Mouse (Mus musculus) 3134 (cell line): ENCODE measurements at regions not wholly inside any gene's neighbourhood (a gene's known extent, or its start where the extent isn't known, plus 50 kb on each side); places are given as distances from the start of the nearest gene placed in this dataset.

Experiments
- DNase-seq: peaks from one replicate; pipeline ENCODE4 v3.0.0-alpha.2; 2011; ENCODE audit warnings: low spot score; ENCODE audit not compliant: insufficient read length; ENCODE audit errors: extremely low read depth

- DNase-seq: no peak
These were observed 66.0 kb downstream of the Amer2 start for GRCm38 (mm10) chr14:60439106-60439505.

DNA sequence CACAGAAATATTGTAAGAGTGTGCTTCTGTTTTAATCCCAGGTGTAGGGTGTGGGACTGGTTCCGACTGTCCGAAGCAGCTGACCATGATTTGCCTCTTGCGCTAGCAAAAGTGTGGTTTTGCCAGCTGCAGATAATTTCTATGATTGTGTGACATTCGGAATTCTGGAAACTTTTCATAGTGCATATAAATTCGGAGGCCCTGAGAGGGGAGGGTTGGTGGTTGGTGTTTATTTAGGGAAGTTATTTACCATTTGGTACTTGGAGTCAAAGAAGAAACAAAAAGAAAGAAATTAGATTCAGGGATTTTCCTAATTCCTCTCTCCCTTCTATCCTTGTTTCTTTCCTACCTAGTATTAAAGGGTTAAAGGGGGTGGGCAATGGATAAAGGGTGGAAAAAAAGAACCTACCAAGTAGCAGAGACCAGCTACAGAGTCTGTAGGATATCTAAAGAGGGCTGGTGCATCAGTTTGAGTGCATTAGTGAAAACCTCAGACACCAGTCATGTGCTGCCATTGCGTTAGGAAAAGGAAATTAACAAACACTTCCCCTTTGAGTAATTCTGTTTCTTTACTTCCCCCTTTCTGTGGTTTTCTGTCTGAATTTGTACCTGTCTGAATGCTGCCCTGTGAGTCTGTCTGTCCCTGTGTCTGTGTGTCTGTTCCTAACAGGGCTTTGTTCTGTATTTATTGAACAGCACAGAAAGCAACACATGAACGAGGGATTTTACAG lies 70.9 kb downstream of the Amer2 start:
- no peak for DNase-seq

- no peak for DNase-seq
These were observed 71.5 kb downstream of the Amer2 start for GRCm38 (mm10) chr14:60444552-60444937.

DNA sequence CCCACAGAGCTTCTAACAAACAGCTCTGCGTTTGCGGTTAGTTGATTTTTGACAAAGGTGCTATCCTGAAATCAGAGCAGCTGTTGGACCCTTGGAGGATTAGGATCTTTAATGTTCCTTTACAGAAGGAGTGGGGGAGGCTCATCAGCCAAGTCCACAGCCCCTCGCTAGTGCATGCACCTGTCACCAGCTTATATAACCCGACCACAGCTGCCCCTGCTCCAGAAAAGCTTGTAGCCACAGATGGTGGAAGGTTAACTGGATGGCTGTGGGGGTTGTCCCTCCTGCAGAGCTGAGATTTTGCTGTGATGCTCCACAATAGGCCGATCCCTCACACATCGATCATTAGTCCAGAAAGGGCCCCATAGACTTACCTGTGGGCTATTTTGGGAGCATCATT lies 73.0 kb downstream of the Amer2 start:
- DNase-seq: no peak

GRCm38 (mm10) chr14:60451216-60451615 lies 78.2 kb downstream of the Amer2 start:
- no peak for DNase-seq

DNA sequence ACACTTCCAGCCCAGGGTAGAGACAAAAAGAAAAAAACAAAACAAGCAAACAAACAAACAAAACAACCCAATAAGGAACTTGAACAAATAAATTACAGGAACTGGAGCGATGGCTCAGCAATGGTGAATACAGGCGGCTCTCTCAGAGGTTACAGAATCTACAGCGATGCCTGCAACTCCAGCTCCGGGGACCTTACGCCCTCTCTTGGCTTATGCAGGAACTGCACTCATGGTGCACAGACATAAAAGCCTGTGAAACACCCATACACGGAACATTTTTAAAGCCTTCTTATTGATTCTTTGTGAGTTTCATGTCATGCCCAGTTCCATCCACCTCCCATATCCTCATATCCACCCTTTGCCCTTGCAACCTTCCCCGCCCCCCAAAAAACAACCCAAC lies 78.6 kb downstream of the Amer2 start:
- DNase-seq: no peak

DNA sequence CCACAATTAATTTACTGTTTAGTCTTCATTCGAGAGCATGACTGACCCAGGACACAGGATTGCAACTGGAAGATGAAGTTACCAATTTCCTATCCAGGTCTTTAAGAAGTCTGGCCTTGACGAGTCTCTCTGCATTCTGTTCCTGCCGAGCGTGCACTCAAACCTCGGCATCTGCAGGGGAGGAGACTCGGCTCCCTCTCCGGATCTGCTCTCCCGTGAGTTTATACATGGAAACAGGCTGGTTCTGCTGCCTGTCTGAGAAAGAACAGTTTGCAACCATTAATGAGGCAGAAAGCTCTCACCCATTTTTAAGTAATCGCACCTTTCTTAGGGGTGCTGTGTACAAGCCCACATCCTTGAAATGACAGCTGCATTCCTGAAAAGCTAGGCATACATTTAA lies 83.7 kb downstream of the Amer2 start:
- no peak for DNase-seq

- DNase-seq: peak; percentile 4
These were observed 112.2 kb downstream of the Amer2 start for GRCm38 (mm10) chr14:60484996-60485888.

GRCm38 (mm10) chr14:60485889-60486274 lies 112.8 kb downstream of the Amer2 start:
- DNase-seq: no peak

DNA sequence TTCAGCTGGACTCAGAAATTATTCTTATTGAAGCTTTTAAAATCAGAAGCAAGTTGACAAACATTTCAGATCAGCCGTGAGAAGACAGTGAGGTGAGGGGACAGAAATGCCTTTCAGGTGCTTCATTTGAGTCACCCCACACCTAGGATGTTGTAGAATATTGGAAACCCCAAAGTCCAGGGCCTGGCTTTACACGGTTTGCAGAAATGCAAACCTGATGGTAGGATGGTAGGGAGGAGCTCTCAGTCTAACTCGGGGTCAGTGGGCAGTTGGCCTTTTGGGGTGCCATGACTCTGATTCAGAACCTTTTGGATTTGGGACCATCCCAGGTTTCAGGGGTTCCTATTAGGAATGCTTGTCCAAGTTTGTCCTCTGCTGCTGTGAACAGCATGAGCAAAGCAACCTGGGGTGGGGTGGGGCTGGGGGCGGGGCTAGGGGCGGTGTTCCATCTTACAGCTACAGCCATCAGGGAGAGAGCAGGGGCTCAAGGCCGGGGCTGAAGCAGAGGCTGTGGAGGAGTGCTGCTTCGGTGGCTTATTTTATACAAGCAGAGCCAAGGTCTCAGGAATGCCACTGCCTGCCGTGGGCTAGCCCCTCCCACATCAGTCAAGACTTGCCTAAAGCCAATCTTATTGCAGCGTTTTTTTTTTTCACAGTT lies 113.3 kb downstream of the Amer2 start:
- no peak for DNase-seq

DNA sequence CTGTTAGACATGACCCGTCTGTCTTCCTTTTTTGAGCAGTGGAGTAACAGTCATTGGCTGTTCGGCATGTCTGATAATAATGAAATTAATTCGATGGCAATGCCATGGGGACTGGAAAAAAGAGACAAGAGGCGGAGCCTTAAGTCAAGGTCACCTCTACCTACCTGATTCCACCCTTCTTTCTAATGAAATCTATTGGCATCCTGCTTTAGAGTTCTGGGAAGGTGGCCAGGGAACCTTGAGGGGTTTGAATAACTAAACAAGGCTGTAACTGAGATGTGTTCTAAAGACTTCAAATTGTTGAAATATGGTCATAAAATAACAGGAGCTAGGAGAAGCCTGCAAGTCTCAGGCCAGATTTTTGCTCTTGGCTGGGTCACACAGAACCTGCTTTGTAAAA lies 116.1 kb downstream of the Amer2 start:
- no peak for DNase-seq

- no peak for DNase-seq
These were observed 117.8 kb downstream of the Amer2 start for GRCm38 (mm10) chr14:60490886-60491285.

GRCm38 (mm10) chr14:60495441-60495840 lies 122.4 kb downstream of the Amer2 start:
- DNase-seq: no peak

DNA sequence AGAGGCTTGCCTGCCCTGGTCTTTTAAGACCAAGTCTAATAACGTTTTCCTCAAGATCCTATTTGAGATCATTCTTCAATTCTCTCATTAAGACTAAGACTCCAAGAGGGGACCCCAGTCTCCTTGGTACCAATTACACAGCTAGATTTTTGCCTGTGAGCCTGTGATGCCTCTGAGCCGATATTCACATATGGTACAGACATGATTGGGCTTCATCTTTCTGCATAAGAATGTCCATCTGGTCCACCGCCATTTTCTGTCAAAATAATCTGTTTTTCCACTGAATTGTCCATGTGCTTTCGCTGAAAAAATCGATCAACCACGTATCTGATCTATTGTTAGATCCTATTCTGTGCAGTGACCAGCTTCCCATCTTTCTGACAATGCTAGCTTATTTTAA lies 129.5 kb downstream of the Amer2 start:
- DNase-seq: no peak

DNA sequence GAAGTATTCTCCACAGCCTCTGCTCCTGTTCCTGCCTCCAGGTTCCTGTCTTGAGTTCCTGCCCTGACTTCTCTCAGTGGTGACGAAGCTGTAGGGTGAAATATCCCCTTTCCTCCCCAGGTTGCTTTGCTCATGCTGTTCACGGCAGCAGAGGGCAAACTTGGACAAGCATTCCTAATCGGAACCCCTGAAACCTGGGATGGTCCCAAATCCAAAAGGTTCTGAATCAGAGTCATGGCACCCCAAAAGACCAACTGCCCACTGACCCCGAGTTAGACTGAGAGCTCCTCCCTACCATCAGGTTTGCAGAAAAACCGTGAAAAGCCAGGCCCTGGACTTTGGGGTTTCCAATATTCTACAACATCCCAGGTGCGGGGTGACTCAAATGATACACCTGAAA lies 128.7 kb upstream of the Spata13 start:
- DNase-seq: no peak

DNA sequence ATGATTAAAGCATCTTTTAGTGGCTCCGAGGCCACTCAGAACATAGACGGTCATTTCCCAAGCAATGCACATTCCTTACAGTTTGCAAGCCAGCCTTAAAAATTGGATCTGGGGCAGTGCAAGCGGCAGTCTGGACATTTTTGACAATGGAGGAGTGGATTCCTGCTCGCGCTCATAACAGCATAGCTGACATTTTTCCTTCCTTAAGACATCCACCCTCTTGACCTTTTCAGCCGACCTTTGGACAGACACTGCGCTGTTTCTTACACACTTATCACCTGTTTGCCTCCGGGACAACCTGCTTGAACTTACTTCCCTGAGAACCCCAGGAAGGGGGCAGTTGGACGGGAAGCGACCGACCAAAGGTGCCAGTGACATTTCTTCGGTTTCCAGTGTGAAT lies 127.5 kb upstream of the Spata13 start:
- DNase-seq: no peak

DNA sequence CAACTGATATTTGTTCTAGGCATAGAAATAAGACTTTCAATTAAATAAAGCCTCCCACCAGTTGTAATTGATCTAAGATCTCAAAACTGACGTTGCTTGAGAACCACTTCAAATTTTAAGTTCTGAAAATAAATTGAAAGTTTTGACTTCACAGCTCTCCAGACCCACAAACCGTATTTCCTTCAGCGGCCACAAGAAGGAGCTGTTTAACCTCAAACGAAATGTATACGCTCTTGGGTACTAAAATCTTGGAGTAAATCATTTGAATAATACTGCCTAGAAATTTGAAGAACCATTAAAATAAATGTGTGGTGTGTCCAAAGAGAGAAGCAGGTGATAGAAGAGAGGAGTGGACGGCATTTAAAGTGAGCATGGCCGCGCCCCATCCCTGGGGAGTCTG lies 120.2 kb upstream of the Spata13 start:
- DNase-seq: no peak

- DNase-seq: no peak
These were observed 118.6 kb upstream of the Spata13 start for GRCm38 (mm10) chr14:60515094-60515786.

GRCm38 (mm10) chr14:60517891-60518290 lies 115.9 kb upstream of the Spata13 start:
- no peak for DNase-seq

GRCm38 (mm10) chr14:60523010-60523409 lies 110.8 kb upstream of the Spata13 start:
- no peak for DNase-seq

DNA sequence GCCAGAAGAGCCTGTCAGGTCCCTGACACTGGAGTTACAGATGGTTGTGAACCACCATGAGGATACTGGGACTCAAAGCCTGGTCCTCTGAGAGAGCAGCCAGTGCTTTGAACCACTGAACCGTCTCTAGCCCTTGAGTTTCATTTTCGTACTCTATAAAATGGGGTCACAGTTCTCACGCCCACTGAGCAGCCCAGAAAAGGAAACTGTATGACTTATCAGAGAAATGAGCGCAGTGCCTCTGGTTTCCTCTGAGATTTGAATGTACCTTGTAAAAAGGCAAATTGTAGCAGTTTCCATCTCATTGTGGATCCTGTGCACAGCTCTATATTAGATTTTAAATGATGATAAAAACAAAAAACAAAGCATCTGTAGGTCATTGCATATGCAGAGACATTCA lies 108.9 kb upstream of the Spata13 start:
- DNase-seq: no peak
